Mouse (Mus musculus) MN1 (cell line): ENCODE data around the gene Vps39.

Experiments
- DNase-seq: peaks from one replicate; pipeline ENCODE4 v3.0.0-alpha.2; 2016; ENCODE audit warnings: low spot score

Vps39 gene

DNA sequence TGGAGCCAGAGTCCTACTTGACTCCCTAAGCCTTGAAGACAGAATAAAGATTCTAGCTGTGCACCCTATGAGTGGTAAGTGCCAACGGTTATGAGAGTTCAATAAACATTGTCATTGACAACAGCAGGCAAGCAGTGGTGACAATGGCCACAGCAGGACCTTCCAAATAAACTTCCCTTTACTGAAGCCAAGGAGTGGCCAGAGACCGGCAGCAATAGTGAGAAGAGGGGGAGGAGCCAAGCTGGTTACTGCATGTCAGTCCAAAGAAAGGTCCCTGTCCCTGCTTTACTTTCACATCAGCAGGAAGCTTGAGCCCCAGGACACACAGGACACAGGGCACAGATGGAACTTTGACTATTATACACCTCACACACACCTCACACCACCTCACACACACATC, 56.8 kb downstream of the Vps39 start:
- no peak for DNase-seq

DNA sequence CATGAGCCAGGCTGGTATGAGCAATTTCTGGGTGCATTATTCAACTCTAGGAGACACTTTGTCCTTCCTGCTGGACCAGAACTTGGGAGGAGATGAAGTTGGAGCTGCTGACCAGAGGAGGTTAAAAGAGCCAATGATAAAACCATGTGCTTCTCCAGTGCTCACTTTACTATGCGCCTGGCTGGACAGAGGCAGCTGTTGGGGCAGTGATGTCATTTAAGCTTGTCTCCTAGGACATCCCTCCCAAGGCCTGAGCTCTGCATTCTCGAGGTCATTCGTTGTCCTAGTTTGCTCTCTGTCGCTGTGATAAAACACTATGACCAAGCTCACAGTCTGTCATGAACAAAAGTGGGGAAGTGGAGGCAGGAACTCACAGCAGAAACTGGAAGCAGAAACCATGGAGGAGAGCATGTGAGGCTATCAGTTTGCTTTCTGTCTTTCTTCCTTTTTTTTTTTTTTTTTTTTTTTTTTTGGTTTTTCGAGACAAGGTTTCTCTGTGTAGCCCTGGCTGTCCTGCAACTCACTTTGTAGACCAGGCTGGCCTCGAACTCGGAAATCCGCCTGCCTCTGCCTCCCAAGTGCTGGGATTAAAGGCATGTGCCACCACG, 61.4 kb downstream of the Vps39 start:
- DNase-seq, result no peak

DNA sequence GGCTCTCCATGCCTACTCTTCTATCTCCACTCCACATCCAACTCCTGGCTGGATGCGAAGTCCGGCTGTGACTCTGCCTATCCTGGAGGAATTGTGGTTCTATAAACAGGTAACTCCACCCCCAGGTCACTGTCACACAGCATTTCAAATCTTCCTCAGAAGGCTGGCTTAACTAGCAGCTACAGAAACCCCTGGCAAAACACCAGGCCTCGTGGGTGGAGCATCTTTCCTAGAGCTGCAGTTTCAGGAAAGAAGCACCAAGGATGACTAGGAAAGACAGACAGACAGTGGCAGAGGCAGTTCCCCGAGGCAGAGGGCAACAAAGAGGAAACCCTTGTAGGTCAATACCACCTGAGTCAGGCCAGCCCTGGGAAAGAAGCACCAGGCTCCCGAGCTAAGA, 63.9 kb downstream of the Vps39 start, which contains the start of gene Pla2g4d:
Gene Pla2g4d (minus strand): TSS at position 203 of the 400 bp plus-strand sequence.
- no peak for DNase-seq

DNA sequence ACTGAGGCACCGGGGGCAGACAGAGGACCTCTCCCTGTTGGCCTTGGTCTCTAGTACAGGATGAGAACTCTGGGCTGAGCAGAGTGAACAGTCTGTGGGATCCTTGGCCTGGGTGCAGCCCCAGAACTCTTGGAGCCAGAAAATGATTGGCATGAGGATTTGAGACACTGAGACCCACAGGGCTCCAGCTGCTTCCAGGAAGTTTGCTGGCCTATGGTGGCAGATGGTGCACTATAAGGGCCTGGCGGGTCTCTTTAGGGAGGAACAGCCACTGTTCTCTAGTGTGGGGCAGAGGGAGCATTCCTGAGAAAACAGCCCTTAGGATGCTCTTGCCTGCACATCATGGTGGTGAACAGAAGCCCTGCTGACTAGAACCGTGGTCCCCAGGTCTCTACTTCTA, 64.5 kb downstream of the Vps39 start:
- no peak for DNase-seq

DNA sequence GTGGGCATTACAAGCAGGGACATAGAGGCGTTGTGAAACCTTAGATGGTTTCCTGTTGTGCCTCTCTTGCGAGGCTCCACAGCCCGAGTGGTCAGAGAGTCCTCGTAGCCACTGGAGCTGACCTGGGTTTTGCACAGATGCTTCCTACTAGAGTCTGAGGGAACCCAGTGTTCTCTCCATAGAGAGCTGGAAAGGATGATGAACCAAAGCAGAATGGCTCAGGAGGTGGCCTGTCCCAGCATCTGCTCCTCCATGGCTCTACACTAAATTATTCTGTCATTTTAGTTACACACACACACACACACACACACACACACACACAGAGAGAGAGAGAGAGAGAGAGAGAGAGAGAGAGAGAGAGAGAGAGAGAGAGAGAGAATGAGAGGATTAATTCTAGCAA, 67.3 kb downstream of the Vps39 start:
- no peak for DNase-seq

DNA sequence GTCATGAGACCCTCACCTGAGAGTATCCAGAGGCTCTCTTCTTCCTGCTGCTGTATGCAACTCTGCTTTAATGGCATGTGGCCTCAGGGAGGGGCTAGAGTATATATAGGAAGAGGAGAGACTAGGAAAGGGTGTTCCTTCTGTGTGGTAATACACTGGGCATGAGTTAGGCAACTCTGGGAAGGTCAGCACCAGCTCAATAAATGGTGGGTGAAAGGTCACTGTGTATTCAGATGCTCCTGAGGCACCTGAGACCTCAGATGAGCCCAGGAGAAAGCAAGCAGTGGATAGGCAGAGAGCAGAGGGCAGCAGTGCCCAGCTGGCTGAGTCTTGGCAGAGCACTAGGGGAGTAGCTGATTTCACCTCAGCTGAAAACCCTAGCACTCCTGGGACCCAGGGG, 68.2 kb downstream of the Vps39 start:
- no peak for DNase-seq

DNA sequence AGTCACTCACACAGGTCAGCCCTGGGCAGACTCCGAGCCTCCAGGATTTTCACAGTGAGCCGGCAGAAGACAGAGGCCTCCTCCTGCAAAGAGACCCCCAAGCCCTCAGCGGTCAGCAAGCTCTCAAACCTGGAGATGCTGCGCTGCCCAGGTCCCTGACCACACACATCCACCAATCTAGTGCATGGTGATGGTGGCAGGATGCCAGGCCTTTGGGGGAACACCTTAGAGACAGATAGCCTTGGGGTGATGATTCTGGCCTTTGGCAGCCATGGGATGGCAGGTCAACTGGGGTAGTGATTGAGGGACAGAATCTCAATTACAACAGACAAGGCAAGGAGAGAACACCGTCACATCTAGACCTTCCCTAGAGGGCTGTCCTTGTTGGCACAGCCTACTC, 68.8 kb downstream of the Vps39 start:
- DNase-seq, result no peak

DNA sequence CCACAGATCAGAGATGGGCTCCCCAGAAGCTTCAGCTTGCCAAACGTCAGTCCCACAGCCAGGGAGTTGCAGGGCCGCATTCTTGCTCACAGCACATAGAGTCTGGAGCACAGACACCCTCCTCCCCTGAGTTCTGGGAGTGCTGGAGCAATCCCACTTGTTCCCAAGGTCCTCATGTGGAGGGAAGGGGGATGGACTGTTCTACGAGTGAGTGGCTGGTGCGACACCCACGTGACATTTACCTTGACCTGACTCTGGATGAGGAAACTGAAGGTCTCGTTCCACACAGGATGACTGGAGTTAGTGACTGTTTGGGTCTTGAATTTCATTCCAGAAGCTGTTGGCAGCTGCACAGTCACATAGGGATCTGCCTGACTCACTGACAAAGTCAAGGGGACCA, 69.4 kb downstream of the Vps39 start:
- no peak for DNase-seq

DNA sequence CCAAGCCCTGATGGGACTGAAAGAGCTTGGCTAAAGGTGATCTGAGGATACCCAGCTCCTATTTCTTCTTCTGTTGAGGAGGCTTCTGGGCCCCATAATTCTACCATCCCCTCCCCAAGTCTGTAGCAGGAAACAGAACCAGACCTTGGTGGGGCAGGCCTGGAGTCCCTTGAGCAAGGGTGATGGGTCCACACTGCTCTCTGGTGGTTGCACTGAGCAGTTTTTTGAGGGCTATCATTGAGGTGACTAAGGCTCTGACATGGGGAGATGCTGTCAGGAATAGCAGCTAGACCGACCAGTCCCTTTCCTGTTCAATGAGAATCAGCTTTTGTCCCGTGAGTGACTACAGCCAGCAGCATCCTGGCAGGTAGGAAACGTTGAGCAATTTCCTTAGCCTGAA, 71.7 kb downstream of the Vps39 start:
- no peak for DNase-seq

DNA sequence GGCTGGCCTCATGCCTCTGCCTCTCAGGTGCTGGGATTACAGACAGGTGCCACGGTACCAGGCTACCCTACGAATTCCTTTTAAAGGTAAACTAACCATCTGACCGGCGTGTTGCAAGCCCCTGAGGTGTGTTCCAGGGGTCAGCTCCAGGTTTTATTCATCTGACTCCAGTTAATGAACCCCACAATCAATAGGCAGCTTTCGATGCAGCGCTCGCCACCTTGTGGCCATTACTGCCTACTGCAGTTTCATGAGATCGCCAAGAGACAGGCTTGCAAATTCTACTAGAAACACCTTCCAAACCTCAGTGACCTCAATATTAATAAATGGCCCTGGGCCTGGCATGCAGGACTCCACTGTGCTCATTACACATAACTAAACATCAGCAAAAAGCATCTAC, 73.0 kb downstream of the Vps39 start:
- peak; percentile 48 for DNase-seq

DNA sequence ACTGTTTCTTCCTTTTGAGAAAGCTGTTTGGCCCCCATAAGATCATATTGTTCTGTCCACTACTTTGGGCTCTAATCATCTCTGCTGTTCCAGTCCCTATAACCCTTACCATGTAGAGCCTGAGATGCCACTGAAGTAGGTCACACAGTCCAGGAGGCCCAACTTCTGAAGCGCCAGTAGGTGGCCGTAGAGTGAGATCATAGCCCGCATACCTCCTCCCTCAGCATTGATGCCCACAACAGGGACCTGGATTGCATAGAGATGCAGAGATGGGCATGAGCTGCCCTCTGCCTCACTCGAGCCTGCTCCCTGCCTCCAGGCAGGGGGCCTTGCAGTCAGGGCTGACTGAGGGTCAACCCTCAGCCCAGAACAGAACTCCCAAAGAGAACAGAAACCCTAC, 76.0 kb downstream of the Vps39 start:
- DNase-seq, result no peak

DNA sequence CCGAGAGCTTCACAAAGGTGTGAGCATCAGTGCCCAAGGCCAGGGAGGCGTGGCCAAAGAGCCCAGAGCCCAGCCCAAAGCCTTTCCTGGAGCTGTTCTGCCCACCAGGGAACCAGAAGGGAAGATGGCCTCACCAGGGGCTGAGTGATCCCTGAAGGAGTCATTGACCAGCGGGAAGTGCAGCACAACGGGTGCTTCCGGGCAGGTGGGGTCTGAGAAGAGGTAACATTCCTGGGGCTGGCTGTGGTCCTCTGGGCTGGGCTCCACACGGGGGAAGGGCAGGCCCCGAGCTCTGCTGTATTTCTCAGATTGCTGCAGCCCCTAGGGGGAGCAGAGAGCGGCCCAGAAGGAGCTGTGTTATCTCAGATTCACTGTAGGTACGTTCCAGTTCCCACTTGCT, 84.3 kb downstream of the Vps39 start:
- DNase-seq, result no peak
